Mouse (Mus musculus): Measurements from ENCODE around the gene Dbil5. TPM values are rescaled to one million over a fixed set of nuclear protein-coding genes. Genes with fewer than 3 reads are reported as not detected.

The Dbil5 gene
- polyA plus RNA-seq, 1 experiment = 0.17 TPM

- WGBS = 1% methylated on average over 33 of the region's 33 CpGs
- DNase-seq (ENCODE audit: low read depth, low spot score) = peak; percentile 76
These were observed 573 bp upstream of the Dbil5 start for GRCm38 (mm10) chr11:76216681-76217389.

GRCm38 (mm10) chr11:76224631-76225030, 7.2 kb downstream of the Dbil5 start:
- no peak for DNase-seq (ENCODE audit: low read depth, low spot score)
- 92% methylated on average over 5 of the region's 5 CpGs for WGBS

GRCm38 (mm10) chr11:76225051-76225450, 7.6 kb downstream of the Dbil5 start:
- no peak for DNase-seq (ENCODE audit: low read depth, low spot score)

GRCm38 (mm10) chr11:76236136-76236535, 18.7 kb downstream of the Dbil5 start:
- WGBS = 70% methylated on average over 3 of the region's 3 CpGs
- DNase-seq (ENCODE audit: low read depth, low spot score) = no peak

GRCm38 (mm10) chr11:76239750-76240149, 22.3 kb downstream of the Dbil5 start:
- DNase-seq (ENCODE audit: low read depth, low spot score) = no peak
- 91% methylated on average over 2 of the region's 2 CpGs for WGBS

- peak; percentile 60 for DNase-seq (ENCODE audit: low read depth, low spot score)
- under 1% methylated on average over 61 of the region's 61 CpGs for WGBS
These were observed 25.7 kb downstream of the Dbil5 start, which contains the start of the genes Mrm3 and Glod4 for GRCm38 (mm10) chr11:76242901-76243810. Gene Mrm3 (plus strand): TSS chr11:76243715. Gene Glod4 (minus strand): TSS chr11:76243725.

GRCm38 (mm10) chr11:76243811-76244546, 26.6 kb downstream of the Dbil5 start:
- no peak for DNase-seq (ENCODE audit: low read depth, low spot score)
- WGBS = 2% methylated on average over 34 of the region's 34 CpGs

GRCm38 (mm10) chr11:76246439-76246838, 29.0 kb downstream of the Dbil5 start:
- no peak for DNase-seq (ENCODE audit: low read depth, low spot score)

- 30% methylated on average over 2 of the region's 2 CpGs for whole genome bisulfite sequencing
- no peak for DNase-seq (ENCODE audit: low read depth, low spot score)
These were observed 29.8 kb downstream of the Dbil5 start for GRCm38 (mm10) chr11:76247239-76247638.

GRCm38 (mm10) chr11:76252036-76252435, 34.6 kb downstream of the Dbil5 start:
- DNase-seq (ENCODE audit: low read depth, low spot score) = no peak
- 51% methylated on average over 3 of the region's 3 CpGs for WGBS

- peak; percentile 54 for DNase-seq (ENCODE audit: low read depth, low spot score)
- WGBS = 53% methylated on average over 5 of the region's 5 CpGs
These were observed 35.9 kb downstream of the Dbil5 start for GRCm38 (mm10) chr11:76253145-76253917.

GRCm38 (mm10) chr11:76253918-76254264, 36.5 kb downstream of the Dbil5 start:
- 81% methylated on average over 4 of the region's 4 CpGs for WGBS
- DNase-seq (ENCODE audit: low read depth, low spot score) = no peak

- DNase-seq (ENCODE audit: low read depth, low spot score) = no peak
- WGBS = 51% methylated on average over 4 of the region's 4 CpGs
These were observed 38.1 kb downstream of the Dbil5 start for GRCm38 (mm10) chr11:76255431-76256001.

GRCm38 (mm10) chr11:76256129-76256528, 38.7 kb downstream of the Dbil5 start:
- 50% methylated on average over 5 of the region's 5 CpGs for WGBS
- DNase-seq (ENCODE audit: low read depth, low spot score) = no peak

GRCm38 (mm10) chr11:76257386-76257785, 40.0 kb downstream of the Dbil5 start:
- 79% methylated on average over 4 of the region's 4 CpGs for WGBS
- DNase-seq (ENCODE audit: low read depth, low spot score) = no peak

- DNase-seq (ENCODE audit: low read depth, low spot score) = no peak
- WGBS = 83% methylated on average over 6 of the region's 6 CpGs
These were observed 41.1 kb downstream of the Dbil5 start for GRCm38 (mm10) chr11:76258511-76258910.

- 68% methylated on average over 10 of the region's 10 CpGs for WGBS
- no peak for DNase-seq (ENCODE audit: low read depth, low spot score)
These were observed 43.0 kb downstream of the Dbil5 start for GRCm38 (mm10) chr11:76260208-76261050.

- DNase-seq (ENCODE audit: low read depth, low spot score) = no peak
- 73% methylated on average over 12 of the region's 12 CpGs for WGBS
These were observed 43.8 kb downstream of the Dbil5 start for GRCm38 (mm10) chr11:76261224-76261623.
